Comparison of ENCODE assay signal across 8 mouse cellular contexts in genomic region chr17:14959979-14960378, GRCm38 (mm10). TPM values are rescaled to one million over a fixed set of nuclear protein-coding genes. Genes with fewer than 3 reads are reported as not detected.
DNase-seq lines count a peak whose midpoint lies in the region; ATAC-seq and TF ChIP-seq lines count a peak whose summit lies in the region.

No protein-coding gene starts in this region.

- H3K4me2 ChIP-seq in forebrain, embryonic 13.5 days: peak overlapping the region; percentile 63
- peak overlapping the region; percentile 67 for H3K4me2 ChIP-seq in limb, embryonic 12.5 days

- H3K4me1 ChIP-seq in kidney, adult 2 months (ENCODE audit: control insufficient read depth, insufficient read depth, low read length): peaks cover 3% of the 10 kb centered on the region; the same call in 1 of the 2 replicates
- H3K4me1 ChIP-seq in forebrain, embryonic 13.5 days: peaks cover 13% of the 10 kb centered on the region
- peaks cover 6% of the 10 kb centered on the region for H3K4me1 ChIP-seq in limb, embryonic 12.5 days (replicated peaks)
- H3K4me1 ChIP-seq in small intestine, adult 2 months (ENCODE audit: control insufficient read depth, insufficient read depth, insufficient read length, low read length): peaks cover 2% of the 10 kb centered on the region; the same call in 1 of the 2 replicates

- peak overlapping the region; percentile 60 for H3K9ac ChIP-seq in forebrain, embryonic 13.5 days
- 0 out of 2 replicates have a peak overlapping the region, but pooled peaks have one; percentile 34 for H3K9ac ChIP-seq in limb, embryonic 12.5 days (replicated peaks)

- H3K27ac ChIP-seq in kidney, adult 2 months (ENCODE audit: insufficient read depth, low read depth, low read length): no peak overlapping the region
- no peak overlapping the region for H3K27ac ChIP-seq in forebrain, embryonic 13.5 days
- H3K27ac ChIP-seq in limb, embryonic 12.5 days: no peak overlapping the region
- no peak overlapping the region for H3K27ac ChIP-seq in small intestine, adult 2 months (ENCODE audit: insufficient read depth, low read depth, low read length)

- DNase-seq in kidney, adult 2 months: peak; percentile 14
- DNase-seq in kidney, postnatal 14 days: no peak
- peak; percentile 20 for DNase-seq in Muller cell, postnatal 12 days (ENCODE audit: inconsistent ontology term)
- no peak for DNase-seq in right cerebral cortex, postnatal 14 days
- DNase-seq in left cerebral cortex, adult 8-10 months (ENCODE audit: low spot score in 2 of 2): no peak

- TF ChIP-seq POLR2A in kidney, adult 2 months (IDR thresholded peaks at IDR 0.05; ENCODE audit: low read depth, low read length): no peak
- TF ChIP-seq POLR2A in small intestine, adult 2 months (IDR thresholded peaks at IDR 0.05; ENCODE audit: low read depth, low read length): no peak

- H3K4me3 ChIP-seq in kidney, adult 2 months (ENCODE audit: insufficient read depth, low read depth, low read length): peak overlapping the region; percentile 7; the same call in 1 of the 2 replicates
- H3K4me3 ChIP-seq in forebrain, embryonic 13.5 days: peak overlapping the region; percentile 76
- peak overlapping the region; percentile 33 for H3K4me3 ChIP-seq in limb, embryonic 12.5 days (replicated peaks)
- 0 out of 2 replicates have a peak overlapping the region, but pooled peaks have one; percentile 34 for H3K4me3 ChIP-seq in small intestine, adult 2 months (ENCODE audit: low read depth, low read length)

- H3K27me3 ChIP-seq in kidney, adult 2 months (replicated peaks; ENCODE audit: control insufficient read depth, insufficient read depth, low read length): no peaks in the 10 kb centered on the region
- no peaks in the 10 kb centered on the region for H3K27me3 ChIP-seq in forebrain, embryonic 13.5 days
- H3K27me3 ChIP-seq in limb, embryonic 12.5 days: no peaks in the 10 kb centered on the region
- H3K27me3 ChIP-seq in small intestine, adult 2 months (ENCODE audit: control insufficient read depth, insufficient read depth, low read length): no peaks in the 10 kb centered on the region

- no peaks in the 10 kb centered on the region for H3K9me3 ChIP-seq in forebrain, embryonic 13.5 days (replicated peaks)
- H3K9me3 ChIP-seq in limb, embryonic 12.5 days: no peaks in the 10 kb centered on the region

- TF ChIP-seq CTCF in kidney, adult 2 months (conservative IDR thresholded peaks at IDR 0.05; ENCODE audit: insufficient read depth, insufficient read length, low read depth, low read length): no peak
- no peak for TF ChIP-seq CTCF in small intestine, adult 2 months (IDR thresholded peaks at IDR 0.05; ENCODE audit: extremely low read depth, insufficient read length, insufficient replicate concordance, low read depth, low read length)

- no peaks in the 10 kb centered on the region for H3K36me3 ChIP-seq in kidney, adult 2 months (ENCODE audit: control insufficient read depth, insufficient read depth, low read length)
- 0 out of 2 replicates have a peak, but pooled peaks cover 3% of the 10 kb centered on the region for H3K36me3 ChIP-seq in forebrain, embryonic 13.5 days (ENCODE audit: poor library complexity, severe bottlenecking)
- peaks cover 6% of the 10 kb centered on the region; the same call in 1 of the 2 replicates for H3K36me3 ChIP-seq in limb, embryonic 12.5 days
- 0 out of 2 replicates have a peak, but pooled peaks cover 2% of the 10 kb centered on the region for H3K36me3 ChIP-seq in small intestine, adult 2 months (ENCODE audit: control insufficient read depth, insufficient read depth, low read length)

- no peak for ATAC-seq in forebrain, embryonic 13.5 days
- no peak for ATAC-seq in limb, embryonic 12.5 days (ENCODE audit: insufficient number of reproducible peaks, insufficient read depth, low FRiP score, low TSS enrichment, low read depth)

- 14% methylated on average over 3 of the region's 3 CpGs for WGBS in kidney, adult 2 months
- 24% methylated on average over 3 of the region's 3 CpGs for WGBS in forebrain, embryonic 13.5 days
- 29% methylated on average over 3 of the region's 3 CpGs for WGBS in limb, embryonic 12.5 days
- 16% methylated on average over 3 of the region's 3 CpGs for WGBS in small intestine, adult 2 months

RNA-seq across cellular contexts. Expression of gene Phf10, which starts 1.1 kb away (rescaled TPM):
- 18.5 and 23.4 TPM in 2 replicates for polyA plus RNA-seq in kidney, adult 2 months (2012; rRNA removed)
- 20.5 and 22.0 TPM in 2 replicates for polyA plus RNA-seq in forebrain, embryonic 13.5 days (2015; fragmentation: Nextera tagmentation; extraction: Ambion mirVana)
- polyA plus RNA-seq in limb, embryonic 12.5 days (2016; fragmentation: Nextera tagmentation; extraction: Ambion mirVana): 29.4 and 34.7 TPM in 2 replicates
- polyA plus RNA-seq in small intestine, adult 2 months (2012; rRNA removed): 3.4 and 7.4 TPM in 2 replicates
- total RNA-seq in left cerebral cortex, adult 8-10 months (2022): 10 to 100 TPM; 48.0 to 54.9 (median 50.7) TPM

RNA-seq across cellular contexts. Expression of gene 1600012H06Rik, which starts 17.0 kb away (rescaled TPM):
- 17.5 and 20.6 TPM in 2 replicates for polyA plus RNA-seq in kidney, adult 2 months (2012; rRNA removed)
- polyA plus RNA-seq in forebrain, embryonic 13.5 days (2015; fragmentation: Nextera tagmentation; extraction: Ambion mirVana): 28.8 and 31.6 TPM in 2 replicates
- 27.3 and 29.4 TPM in 2 replicates for polyA plus RNA-seq in limb, embryonic 12.5 days (2016; fragmentation: Nextera tagmentation; extraction: Ambion mirVana)
- 5.7 and 10.3 TPM in 2 replicates for polyA plus RNA-seq in small intestine, adult 2 months (2012; rRNA removed)
- 10 to 100 TPM; 15.0 to 16.6 (median 15.7) TPM for total RNA-seq in left cerebral cortex, adult 8-10 months (2022)

RNA-seq across cellular contexts. Expression of gene Wdr27, which starts 17.0 kb away (rescaled TPM):
- 4.7 and 5.6 TPM in 2 replicates for polyA plus RNA-seq in kidney, adult 2 months (2012; rRNA removed)
- polyA plus RNA-seq in forebrain, embryonic 13.5 days (2015; fragmentation: Nextera tagmentation; extraction: Ambion mirVana): 7.9 and 8.4 TPM in 2 replicates
- 4.3 and 6.0 TPM in 2 replicates for polyA plus RNA-seq in limb, embryonic 12.5 days (2016; fragmentation: Nextera tagmentation; extraction: Ambion mirVana)
- polyA plus RNA-seq in small intestine, adult 2 months (2012; rRNA removed): 0.63 and 1.8 TPM in 2 replicates
- total RNA-seq in left cerebral cortex, adult 8-10 months (2022): 1 to 10 TPM; 2.6 to 3.6 (median 3.1) TPM

RNA-seq across cellular contexts. Expression of gene 9030025P20Rik, which starts 18.3 kb away (rescaled TPM):
- 8.8 and 9.4 TPM in 2 replicates for polyA plus RNA-seq in kidney, adult 2 months (2012; rRNA removed)
- polyA plus RNA-seq in forebrain, embryonic 13.5 days (2015; fragmentation: Nextera tagmentation; extraction: Ambion mirVana): 12.4 and 15.6 TPM in 2 replicates
- polyA plus RNA-seq in limb, embryonic 12.5 days (2016; fragmentation: Nextera tagmentation; extraction: Ambion mirVana): 10.4 and 14.9 TPM in 2 replicates
- 2.2 and 6.1 TPM in 2 replicates for polyA plus RNA-seq in small intestine, adult 2 months (2012; rRNA removed)
- 1 to 10 TPM; 7.6 to 8.9 (median 8.0) TPM for total RNA-seq in left cerebral cortex, adult 8-10 months (2022)

RNA-seq across cellular contexts. Expression of gene Gm3417, which starts 18.6 kb away (rescaled TPM):
- 0.86 and 1.0 TPM in 2 replicates for polyA plus RNA-seq in kidney, adult 2 months (2012; rRNA removed)
- 1.1 TPM in 1 of 2 replicates, not detected in the other for polyA plus RNA-seq in forebrain, embryonic 13.5 days (2015; fragmentation: Nextera tagmentation; extraction: Ambion mirVana)
- not detected in 2 replicates for polyA plus RNA-seq in limb, embryonic 12.5 days (2016; fragmentation: Nextera tagmentation; extraction: Ambion mirVana)
- not detected in 2 replicates for polyA plus RNA-seq in small intestine, adult 2 months (2012; rRNA removed)
- 1 to 10 TPM in 2 of 4 experiments, not detected in 2; 1.4 to 1.5 TPM for total RNA-seq in left cerebral cortex, adult 8-10 months (2022)

Comparison
In these comparisons a context has a peak if more than half of its experiments do, and no peak if none do; other contexts are left out.
1. DNase-seq: peak in kidney, adult 2 months (single experiment) and Muller cell, postnatal 12 days (single experiment); none in kidney, postnatal 14 days (single experiment), right cerebral cortex, postnatal 14 days (single experiment) and left cerebral cortex, adult 8-10 months (0 of 2).
2. H3K4me3 ChIP-seq: peak in every context shown above with its lines; median percentile 76 in forebrain, embryonic 13.5 days; 34 in small intestine, adult 2 months; 33 in limb, embryonic 12.5 days; 7 in kidney, adult 2 months.